Mouse (Mus musculus): ENCODE data around the gene Ggact.

DNA sequence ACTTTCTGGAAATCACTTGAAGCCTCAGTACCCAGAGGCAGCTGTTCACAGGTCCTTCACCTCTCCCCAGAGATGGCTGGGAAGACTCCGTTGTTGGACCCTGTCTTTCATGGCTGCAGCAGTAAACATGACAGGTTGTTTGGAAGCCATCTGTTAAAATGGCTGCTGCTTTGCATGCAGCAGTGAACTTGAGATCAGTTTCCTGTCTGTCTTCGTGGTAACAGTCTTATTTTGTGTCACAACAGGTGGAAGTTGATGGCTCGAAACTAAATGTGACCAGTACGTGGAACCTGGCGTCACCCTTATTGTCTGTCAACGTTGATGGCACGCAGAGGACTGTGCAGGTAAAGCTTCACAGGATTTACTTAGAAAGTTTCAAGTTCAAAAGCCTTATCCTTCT, 123.4 kb downstream of the Ggact start:
- no peak for TF ChIP-seq CTCF (IDR thresholded peaks at IDR 0.05; ENCODE audit: extremely low read depth, insufficient read length, insufficient replicate concordance, low read depth, low read length)
- TF ChIP-seq POLR2A (IDR thresholded peaks at IDR 0.05; ENCODE audit: low read depth, low read length), result no peak
